Mouse (Mus musculus): ENCODE results near the gene Cers1.

Gene Cers1

DNA sequence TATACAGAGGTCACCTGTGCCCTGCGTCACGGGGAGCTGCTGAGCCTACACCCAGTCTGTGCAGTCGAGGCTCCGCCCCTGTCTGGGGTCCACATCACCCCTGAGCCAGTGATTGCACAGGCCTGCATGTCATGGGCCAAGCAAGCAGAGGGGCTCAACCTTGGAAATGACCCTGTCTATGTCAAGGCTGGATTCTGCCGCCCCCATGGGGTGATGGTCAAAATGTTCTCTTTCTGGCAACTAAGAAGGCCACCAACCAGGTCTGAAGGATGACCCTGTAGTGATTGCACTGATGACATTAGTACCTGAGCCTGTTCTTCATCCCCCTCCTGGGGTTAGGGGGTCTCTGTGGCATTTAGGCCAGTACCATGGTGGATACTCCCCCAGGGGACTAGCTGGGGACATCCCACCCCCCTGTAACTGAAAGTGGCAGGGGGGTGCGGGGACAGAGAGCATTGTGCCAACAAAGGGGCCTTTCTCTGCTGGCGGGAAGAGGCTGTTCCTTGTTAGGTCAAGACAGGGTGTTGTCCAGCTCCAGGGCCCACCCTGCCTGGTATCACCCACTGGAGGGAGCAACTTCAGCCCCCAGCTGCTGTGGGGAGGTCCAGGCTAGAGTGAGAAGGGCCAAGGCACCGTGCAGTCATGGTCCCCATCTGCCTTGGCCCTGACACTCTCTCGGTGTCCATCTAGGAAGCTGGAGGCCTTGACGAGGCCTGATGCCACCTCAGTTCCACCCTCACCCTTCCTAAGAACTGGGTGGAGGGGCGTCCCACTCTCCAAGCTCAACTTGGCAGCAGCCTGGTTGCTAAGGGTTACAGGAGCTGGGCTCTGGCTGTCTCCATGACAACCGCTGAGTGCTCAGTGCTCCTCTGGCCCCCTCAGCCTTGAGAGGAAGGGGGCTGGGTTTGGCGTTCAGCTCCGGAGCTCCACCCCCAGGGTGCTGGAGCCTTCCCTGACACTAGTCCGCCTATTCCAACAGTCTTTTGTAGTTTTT, 1.2 kb downstream of the Cers1 start:
- DNase-seq (ENCODE audit: low spot score), result no peak

DNA sequence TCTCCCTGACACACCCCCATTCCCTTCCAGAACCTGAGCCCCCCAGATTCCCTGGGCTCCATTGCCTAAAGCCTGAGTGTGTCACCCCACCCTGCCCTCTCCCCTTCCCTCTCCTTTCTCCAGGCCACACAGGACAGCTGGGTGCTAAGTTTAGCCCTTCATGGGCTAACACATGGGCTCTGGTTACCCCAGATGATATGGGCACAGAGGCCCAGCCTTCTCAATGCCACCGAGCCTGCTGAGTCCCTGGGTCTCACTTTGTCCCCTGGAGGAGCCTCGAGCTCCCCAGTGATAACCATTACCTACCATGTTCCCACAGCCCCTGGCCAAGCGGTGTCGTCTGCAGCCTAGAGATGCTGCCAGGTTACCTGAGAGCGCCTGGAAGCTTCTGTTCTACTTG, 2.3 kb downstream of the Cers1 start:
- no peak for DNase-seq (ENCODE audit: low spot score)

DNA sequence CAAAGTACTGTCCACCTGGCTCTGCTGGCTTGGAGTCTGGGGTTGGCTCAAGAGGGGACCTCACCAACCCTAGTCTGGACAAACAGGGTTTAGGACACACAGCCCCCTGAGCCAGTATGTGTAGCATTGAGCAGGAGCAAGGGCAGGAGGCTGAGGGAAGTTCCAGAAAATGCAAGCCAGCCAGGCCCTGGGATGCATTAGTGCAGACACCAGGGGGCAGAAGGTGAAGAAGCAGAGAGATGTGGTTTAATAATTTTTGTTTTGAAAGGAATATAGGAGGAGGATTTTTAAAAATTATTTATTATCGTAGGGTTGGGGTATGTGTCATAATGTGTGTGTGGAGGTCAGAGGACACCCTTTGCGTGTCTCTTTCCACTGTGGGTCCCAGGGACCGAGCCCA, 8.1 kb downstream of the Cers1 start:
- no peak for DNase-seq (ENCODE audit: low spot score)

DNA sequence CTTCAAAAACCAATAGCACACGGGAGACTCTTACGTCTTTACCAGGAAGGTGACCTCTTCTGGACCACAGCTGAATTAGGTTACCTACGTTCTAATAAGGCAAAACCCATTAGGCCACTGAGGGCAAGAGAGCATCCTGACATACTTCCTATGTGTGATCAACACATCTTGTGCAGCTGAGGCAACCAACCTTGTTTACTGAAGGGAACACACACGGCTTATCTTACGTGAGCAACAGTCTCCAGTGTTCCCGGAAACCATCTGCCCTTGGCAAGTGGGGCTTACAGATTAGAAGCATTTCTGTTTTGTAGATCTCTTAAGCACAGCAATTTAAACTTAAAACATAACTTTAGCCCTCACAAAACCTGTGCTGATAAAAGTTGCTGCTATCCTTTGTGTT, 11.9 kb downstream of the Cers1 start:
- DNase-seq (ENCODE audit: low spot score), result no peak

DNA sequence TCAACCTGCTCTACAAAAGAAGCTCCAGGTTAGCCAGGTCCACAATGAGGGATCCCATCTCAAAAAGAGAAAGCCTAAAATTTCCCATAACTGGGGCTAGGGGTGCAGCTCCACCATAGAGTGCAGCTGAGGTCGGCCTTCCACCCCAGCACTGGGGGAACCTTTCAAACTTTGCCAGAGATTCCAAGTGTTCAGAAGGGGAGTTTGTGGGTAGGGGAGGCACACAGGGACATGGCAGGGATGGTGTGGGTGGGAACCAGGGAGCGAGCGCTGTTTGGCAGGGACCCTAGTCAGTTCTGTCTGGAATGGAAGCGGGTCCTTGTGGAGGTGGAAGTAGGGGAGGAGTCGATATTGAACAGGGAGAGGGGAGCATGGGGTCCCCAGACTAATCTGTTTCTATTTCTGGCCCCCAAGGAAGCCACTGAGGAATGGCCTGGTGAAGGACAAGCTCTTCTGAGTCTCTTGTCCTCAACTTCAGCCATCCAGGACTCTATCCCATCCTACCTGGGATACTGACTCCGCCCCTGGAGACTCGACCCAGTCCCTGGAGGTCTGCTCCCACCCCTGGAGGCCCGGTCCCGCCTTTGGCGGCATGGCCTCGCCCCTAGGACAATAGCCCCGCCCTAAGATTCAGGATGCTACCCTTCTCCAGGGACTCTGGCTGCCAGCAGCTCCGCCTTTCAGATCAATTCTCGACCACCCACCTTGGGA, 13.7 kb downstream of the Cers1 start, which contains the start of gene Gdf1:
Gdf1 (plus strand) TSS at position 694 of the 711 bp plus-strand sequence.
- no peak for DNase-seq (ENCODE audit: low spot score)

DNA sequence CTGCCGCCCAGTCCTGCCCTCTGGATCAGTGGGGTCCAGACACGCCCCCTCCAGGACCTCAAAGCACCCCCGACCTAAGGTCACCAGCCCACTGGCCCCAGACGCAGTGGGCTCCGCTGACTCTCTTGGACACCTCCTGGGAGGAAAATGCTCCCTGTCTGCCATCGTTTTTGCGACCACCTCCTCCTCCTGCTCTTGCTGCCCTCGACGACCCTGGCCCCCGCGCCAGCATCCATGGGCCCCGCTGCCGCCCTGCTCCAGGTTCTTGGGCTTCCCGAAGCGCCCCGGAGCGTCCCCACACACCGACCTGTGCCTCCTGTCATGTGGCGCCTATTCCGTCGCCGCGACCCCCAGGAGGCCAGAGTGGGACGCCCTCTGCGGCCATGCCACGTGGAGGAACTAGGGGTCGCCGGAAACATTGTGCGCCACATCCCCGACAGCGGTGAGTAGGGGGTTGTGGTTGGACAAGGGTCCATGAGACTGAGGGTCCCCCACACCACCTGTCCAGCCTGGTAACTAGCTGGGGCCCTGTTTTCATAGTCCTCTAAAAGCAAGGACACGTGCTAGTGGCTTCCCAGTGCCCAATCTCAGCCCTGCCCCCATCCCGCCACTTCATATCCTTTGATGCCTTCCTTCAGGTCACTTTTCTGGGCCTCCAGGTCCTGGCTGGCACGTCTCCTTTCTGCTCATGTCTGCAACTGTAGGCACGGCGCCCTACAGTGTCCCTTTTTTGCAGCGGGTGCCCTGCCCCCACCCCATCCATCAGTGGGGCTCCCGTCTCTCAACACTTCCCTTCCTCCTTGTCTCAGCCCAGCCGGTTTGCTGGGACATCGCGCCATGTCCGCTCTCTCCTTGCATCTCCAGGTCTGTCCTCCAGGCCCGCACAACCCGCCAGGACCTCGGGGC, 14.5 kb downstream of the Cers1 start:
- DNase-seq (ENCODE audit: low spot score), result no peak

DNA sequence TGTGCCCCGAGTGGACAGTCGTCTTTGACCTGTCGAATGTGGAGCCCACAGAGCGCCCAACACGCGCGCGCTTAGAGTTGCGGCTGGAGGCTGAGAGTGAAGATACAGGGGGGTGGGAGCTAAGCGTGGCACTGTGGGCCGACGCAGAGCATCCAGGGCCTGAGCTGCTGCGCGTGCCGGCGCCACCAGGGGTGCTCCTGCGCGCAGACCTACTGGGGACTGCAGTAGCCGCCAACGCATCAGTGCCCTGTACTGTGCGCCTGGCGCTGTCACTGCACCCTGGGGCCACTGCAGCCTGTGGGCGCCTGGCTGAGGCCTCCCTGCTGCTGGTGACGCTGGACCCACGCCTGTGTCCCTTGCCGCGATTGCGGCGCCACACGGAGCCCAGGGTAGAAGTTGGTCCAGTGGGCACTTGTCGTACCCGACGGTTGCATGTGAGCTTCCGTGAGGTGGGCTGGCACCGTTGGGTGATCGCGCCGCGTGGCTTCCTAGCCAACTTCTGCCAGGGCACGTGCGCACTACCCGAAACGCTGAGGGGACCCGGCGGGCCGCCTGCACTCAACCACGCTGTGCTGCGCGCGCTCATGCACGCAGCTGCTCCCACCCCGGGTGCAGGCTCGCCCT, 15.3 kb downstream of the Cers1 start:
- DNase-seq (ENCODE audit: low spot score), result no peak

DNA sequence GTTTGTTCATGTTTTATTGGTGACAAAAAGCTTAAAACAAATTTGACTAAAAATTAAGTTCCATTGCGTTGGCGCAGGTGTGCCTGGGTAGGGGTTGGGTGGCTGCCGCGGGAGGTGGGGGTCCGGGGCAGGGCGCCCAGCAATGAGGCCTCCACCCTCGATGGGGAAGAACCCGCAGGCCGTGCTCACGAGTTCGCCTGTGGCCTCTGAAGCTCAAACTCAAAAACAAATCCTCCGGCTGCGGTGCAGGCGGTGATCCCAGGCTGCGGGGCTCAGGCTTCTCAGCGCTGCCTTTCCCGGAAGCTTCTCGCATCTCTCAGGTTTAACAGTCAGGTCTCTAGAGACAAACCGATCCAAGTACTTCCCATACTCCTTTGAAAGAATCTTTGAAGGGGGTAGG, 16.0 kb downstream of the Cers1 start:
- DNase-seq (ENCODE audit: low spot score), result no peak

DNA sequence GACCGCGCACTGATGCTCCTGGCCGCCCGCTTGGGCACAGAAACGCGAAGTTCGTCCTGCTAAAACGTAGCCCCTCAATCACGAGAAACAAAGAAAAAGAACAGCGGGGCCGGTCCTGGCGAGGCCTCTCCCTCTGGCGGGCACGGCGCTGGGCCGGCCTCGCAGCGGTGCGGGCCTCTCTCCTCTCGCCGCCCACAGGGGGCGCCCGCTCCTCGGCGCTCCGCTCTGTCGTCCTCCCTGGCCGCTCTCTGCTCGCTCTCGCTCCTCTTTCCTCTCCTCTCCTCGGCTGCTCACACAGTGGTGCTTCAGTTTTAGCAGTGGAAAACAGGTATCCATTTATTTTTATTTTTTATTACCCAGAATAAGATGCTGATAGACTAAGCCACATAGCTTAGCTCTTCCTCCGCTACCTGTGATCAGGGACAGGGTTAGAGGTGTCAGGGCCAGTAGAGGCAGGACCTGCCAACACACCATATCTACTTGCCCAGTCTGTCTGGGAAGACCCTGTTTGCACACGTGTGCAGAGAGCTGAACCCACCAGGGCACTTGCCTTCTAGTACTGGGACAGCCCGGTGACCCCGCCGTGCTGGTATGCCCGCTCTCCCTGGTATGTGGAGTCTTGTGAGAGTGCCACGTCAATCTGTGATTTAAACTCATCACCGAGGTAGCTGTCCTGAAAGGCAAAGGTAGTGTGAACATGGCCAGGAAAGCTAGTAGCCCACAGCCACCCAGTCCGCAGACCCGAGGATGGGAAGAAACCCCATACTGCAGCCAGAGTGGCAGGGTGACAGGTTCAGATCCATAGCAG, 16.7 kb downstream of the Cers1 start:
- DNase-seq (ENCODE audit: low spot score), result no peak

DNA sequence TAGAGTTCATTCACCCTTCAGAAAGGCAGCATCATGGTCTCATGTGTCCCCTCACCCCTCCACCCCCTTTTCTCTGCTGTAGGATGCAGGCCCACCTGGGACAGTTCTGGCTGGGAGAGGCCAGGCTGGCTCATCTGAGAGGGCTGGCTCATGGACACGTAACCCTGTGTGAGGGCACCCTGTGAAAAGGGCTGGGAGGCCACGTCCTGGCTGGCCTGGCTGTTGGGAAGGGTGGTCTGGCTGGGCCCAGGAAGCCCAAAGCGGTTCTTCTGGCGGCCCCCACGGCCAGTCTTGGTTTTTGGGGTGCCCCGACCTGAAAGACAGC, 17.3 kb downstream of the Cers1 start:
- DNase-seq (ENCODE audit: low spot score), result no peak

DNA sequence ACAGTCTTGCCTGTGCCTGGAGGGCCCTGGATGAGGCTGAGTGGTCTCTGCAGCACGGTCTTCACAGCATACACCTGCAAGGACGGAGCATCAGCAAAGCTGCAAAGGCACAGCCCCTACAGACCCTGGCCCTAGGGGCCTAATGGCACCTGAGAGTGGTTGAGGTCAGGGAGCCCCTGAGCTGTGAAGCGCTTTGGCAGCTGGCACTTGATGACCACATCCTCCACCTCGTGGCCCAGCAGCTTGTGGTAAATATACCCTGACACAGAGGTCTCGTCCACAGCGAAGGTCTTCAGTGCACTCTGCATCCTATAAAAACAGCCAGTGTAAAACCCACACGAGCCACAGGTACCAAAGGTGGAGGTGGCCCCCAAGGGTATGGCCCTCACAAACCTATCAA, 23.4 kb downstream of the Cers1 start:
- DNase-seq (ENCODE audit: low spot score), result no peak

DNA sequence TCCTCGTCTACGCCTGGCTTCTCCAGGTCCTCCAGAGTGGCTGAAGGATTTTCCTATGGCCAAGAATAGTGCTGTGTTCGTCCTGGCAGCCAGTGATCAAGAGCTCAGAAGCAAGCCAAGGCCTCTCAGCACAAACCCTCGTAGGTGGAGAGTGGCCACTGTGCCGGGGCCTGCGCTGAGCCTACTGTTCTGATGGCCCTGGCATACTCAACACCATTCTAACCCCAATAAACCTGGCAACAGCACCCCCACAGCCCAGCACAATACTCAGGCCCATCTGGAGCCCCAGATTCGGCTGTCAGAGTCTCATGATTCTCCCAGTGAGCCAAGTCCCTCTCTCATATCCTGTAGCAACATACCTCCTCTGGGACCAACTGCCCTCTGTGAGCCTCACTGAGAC, 25.1 kb downstream of the Cers1 start:
- no peak for DNase-seq (ENCODE audit: low spot score)

DNA sequence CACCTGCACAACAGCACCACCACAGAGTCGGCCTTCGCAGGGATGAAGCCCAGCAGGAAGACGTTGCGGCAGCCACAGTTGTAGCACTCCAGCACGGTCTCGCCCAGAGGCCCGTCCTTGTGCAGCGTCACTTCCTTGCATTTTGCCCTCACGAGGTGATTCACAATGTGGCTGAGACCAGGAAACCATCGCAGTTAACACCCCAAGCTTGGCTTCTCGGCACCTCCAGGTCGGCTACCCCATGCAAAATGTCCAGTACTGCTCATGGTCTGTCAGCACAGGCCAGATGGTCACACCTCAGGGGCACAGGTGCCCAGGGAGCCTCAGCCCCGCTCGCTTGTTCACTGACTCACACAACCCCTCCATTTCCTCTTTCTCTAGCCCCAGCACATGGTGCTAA, 26.4 kb downstream of the Cers1 start:
- DNase-seq (ENCODE audit: low spot score), result no peak

DNA sequence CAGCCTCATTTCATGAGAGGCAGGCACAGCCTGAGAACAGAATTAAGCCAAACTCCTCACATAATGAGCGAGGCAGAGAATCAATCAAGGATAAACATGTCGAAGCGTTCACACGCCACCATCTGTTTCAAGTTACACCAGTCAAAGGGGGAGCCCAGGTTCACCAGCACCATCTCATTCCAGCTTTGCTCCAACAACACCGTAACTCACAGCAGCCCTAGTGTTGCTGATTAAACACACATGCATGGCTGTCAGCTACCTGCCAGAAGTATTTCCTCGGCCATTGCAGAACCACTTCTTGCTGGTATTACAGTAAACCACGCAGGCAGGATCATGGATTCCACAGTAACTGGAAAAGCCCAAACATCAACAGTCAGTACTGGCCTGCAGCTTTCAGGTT, 27.5 kb downstream of the Cers1 start:
- DNase-seq (ENCODE audit: low spot score), result no peak

DNA sequence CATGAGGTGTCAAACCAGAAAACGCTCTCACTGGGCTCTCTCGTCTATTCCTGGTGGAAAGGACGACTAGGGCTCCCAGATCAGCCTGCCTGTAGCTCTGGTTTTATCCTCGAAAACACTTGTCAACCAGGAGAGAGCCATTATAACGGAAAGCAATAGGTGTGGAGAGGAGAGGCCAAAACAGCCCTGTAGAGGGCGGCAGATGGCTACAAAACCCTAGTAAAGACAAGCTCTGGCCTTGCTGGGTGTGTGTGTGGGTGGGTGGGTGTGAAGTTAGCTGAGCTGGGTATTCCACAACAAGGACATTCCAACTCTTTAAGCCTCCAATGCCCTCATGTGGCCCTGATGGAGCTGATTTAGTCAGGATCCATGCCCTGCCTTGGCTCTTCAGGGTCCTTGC, 28.1 kb downstream of the Cers1 start:
- no peak for DNase-seq (ENCODE audit: low spot score)

DNA sequence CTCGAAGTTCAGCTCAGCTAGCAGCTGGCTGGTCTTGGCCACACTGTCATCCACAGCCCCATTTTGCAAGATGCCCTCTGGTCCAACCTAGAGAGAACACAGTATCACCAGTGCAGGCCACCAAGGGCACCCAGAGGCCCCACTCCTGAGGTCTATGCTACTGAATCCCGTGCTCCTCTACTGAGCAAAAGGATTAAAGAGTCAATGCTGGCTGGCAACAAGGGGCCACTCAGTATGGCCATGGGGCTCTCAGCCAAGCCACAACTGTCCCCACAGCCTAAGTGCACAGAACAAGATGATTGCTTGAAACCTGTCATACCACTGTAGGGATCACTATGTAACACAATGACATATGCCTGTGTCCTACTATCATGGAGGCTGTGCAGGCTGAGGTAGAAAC, 28.7 kb downstream of the Cers1 start:
- DNase-seq (ENCODE audit: low spot score), result no peak

DNA sequence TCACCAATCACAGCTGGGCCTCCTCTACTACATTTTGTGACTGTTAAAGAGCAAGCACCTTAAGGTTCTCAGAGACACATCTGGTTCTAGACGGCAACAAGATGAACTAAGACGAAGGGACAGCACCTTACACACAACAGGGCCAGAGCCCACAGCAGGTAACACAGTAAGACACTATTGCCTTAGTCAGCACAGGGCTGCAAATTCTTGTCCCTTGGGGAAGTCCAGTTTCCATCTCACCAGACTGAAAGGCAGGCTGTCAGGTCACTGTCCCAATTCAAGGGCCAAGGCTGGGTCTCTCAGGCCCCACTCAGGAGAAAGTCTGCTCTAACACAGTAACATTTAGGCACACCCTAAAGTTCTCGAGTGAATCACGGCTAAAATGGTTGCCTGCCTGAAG, 31.9 kb downstream of the Cers1 start:
- DNase-seq (ENCODE audit: low spot score), result no peak

DNA sequence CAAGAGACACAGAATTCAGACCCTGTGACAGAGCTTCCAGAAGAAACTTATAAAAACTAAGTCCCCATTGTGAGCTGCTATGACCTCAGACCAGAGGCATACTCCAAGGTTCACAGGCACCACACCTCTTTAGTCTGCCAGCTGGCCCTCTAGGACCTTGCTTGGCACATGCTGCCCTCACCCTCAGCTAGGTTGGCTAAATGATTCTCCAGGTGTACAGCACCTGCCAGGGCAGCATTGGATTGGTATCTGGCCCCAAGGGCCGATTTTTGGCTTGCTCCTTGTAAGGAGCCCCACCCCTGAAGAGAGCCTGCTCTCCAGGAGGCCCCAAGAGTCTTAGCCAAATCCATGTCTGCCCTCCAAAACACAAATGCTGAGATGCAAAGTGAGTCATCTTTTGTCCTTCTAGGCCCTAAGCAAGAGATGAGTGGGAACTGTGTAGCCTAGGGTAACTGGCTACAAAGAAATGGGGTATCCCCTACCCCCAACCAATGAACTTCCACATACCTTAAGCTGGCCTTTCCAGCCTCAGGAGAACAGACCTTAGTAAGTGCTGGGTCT, 32.4 kb downstream of the Cers1 start:
- no peak for DNase-seq (ENCODE audit: low spot score)

DNA sequence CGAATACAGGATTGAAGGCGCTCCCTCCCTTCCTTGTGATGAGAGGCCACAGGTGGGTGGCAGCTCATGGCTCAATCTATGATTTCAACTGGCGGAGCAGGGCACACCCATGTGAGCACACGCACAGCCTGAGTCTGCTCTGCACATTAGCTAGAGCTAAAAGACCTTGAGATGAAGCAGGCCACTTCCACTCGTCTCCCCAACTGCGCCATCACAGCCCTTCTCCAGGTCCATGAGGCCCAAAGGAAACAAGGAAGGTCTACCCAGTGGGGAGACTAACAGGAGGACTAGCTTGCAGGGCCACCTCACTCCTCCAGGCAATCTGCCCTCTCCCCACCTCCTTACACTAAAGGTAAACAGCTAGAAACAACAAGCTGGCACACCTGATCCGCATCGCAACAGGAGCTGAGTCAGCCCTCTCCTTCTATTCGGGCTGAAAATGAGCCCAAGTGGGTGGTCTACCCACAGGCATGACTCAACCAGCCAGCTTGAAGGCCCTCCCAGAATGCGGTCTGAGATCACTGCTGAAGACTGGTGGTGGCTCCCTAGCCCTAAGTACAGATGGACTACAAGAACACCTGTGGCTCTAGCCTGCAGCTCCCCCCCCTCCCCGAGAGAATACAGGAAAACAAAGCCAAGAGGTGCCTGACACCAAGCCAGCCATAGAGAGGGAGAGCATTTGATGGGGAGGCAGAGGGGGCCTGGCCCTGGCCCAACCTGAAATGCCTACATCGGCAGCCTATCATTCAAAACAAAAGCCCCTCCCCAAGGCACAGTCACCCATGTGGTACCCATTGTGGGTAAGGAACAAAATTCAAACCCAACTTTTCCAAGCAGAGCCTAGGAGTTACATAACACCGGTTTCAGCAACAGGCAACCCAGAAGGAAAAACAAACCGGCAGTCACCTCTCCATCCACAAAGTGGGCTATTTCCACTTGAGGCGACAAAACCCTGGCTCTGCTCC, 35.7 kb downstream of the Cers1 start:
- no peak for DNase-seq (ENCODE audit: low spot score)

DNA sequence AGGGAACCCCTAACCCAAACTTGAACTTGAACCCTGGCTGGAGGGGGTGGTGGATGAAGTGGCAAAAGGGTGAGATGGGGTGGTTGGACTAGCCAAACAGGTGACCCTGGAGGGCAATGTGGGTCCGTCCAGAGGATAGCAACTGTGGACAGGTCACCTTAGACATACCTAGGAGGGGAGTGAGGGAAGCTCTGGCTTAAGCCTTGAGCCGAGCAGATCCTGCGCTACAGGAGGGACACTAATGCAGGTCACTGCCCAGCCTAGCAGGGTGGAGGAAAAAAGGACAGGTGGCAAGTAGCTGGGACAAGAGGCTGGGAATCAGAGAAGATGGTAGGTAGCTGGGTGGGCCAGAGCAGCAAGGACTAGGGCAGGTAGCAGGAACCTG, 36.4 kb downstream of the Cers1 start:
- DNase-seq (ENCODE audit: low spot score), result no peak
